Mouse (Mus musculus) cerebellum, adult 2 months (tissue): ENCODE measurements around the gene Igdcc3. TPM values are rescaled to one million over a fixed set of nuclear protein-coding genes. Genes with fewer than 3 reads are reported as not detected.
"Not testable (repeated sequence)": the region's sequence is repeated elsewhere in the genome, so short reads cannot be mapped to it uniquely, and the experiment has no call there.

Source experiments
- DNase-seq, 2 experiments: peaks; one replicate each; pipeline ENCODE4 v3.0.0; 2021
- H3K27ac ChIP-seq: fragments of 200-500 bp; 2 replicates; pipeline ENCODE4 v1.5.1; 2012; ENCODE audit warnings: low read length, control low read depth, inconsistent platforms; ENCODE audit not compliant: insufficient read depth
- H3K27me3 ChIP-seq: fragments of 200-500 bp; 2 replicates; pipeline ENCODE4 v1.6.1; 2012; ENCODE audit warnings: inconsistent platforms, mild to moderate bottlenecking, low read length, moderate library complexity; ENCODE audit not compliant: control insufficient read depth, insufficient read depth
- H3K4me1 ChIP-seq: fragments of 200-500 bp; 2 replicates; pipeline ENCODE4 v1.6.1; 2011; ENCODE audit warnings: low read length; ENCODE audit not compliant: control insufficient read depth, insufficient read depth
- H3K4me3 ChIP-seq: fragments of 200-500 bp; replicated peaks from 2 replicates; pipeline ENCODE3; 2011; ENCODE audit warnings: mild to moderate bottlenecking, low read depth, low read length, control low read depth; ENCODE audit not compliant: insufficient read depth
- CTCF ChIP-seq: fragments of 200-500 bp; IDR thresholded peaks from 2 replicates; pipeline ENCODE4 v1.5.1; 2011; ENCODE audit warnings: low read depth, mild to moderate bottlenecking, control low read depth, low read length, moderate library complexity, borderline replicate concordance; ENCODE audit not compliant: insufficient read depth
- POLR2A ChIP-seq: fragments of 200-500 bp; IDR thresholded peaks from 2 replicates; pipeline ENCODE4 v1.6.1; 2011; ENCODE audit warnings: low read length, control low read depth, borderline replicate concordance; ENCODE audit not compliant: insufficient read depth
- WGBS: fragments of 180-500 bp; shearing (Covaris S2); methylation state at CpG from one replicate; pipeline ENCODE4 v1.1.7; 2018; 5-methylcytosine and 5-hydroxymethylcytosine counted together
- polyA plus RNA-seq: library from polyadenylated mRNA; depleted of rRNA; stranded (reverse); fragments of >200 nt; gene quantifications from 2 replicates; pipeline ENCODE4 v1.2.3, GENCODE M21; 2012

Gene Igdcc3
- polyA plus RNA-seq, 1 experiment: 1.8 TPM

- H3K4me3 ChIP-seq: peak overlapping the region; percentile 56
- no peaks in the 10 kb centered on the region for H3K27me3 ChIP-seq
- H3K27ac ChIP-seq: peak overlapping the region; percentile 93
- TF ChIP-seq POLR2A (no peak), CTCF (no peak)
- DNase-seq: no peak
- no peaks in the 10 kb centered on the region for H3K4me1 ChIP-seq
- WGBS: 23% methylated on average over 11 of the region's 11 CpGs
Measured at GRCm38 (mm10) chr9:65202165-65202754, 61.3 kb downstream of the Igdcc3 start.

DNA sequence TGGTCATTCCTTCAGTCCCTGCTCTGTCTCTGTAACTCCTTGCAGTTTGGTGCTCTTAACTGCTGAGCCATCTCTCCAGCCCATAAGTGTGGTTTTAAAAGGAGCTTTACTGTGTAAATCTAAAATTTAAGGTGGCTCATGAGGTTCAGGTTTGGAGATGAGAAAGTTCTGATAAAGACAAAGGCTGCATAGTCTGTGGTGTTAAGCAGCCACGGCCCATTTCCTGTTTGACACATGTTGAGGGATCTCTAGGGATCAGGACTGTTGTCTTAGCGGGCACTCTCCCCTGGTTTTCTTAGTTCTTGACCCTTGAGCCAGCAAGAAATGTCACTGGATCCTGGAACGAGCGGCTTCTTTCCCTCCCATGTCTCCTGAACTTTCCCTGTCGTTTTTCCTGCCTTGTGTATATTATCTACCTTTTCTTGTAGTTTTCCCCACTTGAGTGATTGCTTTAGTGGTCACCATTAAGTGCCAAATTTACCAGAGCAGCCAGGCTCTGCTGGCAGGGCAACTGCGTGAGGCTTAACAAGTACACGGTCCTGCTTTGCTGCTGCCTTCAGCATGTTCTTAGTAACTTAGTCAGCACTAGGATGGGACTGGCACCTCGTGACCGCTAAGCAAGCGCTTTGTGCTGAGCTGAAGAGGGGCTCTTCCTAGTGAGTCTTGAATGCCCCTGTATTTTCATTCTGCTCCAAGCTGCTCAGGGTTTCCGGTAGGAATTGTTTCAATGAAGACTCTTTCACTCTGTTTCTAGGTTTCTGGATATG lies 64.2 kb downstream of the Igdcc3 start:
- 73% methylated on average over 11 of the region's 11 CpGs for WGBS
- H3K4me1 ChIP-seq: no peaks in the 10 kb centered on the region
- TF ChIP-seq CTCF: no peak
- TF ChIP-seq POLR2A: no peak
- no peak overlapping the region for H3K27ac ChIP-seq
- DNase-seq: no peak
- no peak overlapping the region for H3K4me3 ChIP-seq
- H3K27me3 ChIP-seq: no peaks in the 10 kb centered on the region

DNA sequence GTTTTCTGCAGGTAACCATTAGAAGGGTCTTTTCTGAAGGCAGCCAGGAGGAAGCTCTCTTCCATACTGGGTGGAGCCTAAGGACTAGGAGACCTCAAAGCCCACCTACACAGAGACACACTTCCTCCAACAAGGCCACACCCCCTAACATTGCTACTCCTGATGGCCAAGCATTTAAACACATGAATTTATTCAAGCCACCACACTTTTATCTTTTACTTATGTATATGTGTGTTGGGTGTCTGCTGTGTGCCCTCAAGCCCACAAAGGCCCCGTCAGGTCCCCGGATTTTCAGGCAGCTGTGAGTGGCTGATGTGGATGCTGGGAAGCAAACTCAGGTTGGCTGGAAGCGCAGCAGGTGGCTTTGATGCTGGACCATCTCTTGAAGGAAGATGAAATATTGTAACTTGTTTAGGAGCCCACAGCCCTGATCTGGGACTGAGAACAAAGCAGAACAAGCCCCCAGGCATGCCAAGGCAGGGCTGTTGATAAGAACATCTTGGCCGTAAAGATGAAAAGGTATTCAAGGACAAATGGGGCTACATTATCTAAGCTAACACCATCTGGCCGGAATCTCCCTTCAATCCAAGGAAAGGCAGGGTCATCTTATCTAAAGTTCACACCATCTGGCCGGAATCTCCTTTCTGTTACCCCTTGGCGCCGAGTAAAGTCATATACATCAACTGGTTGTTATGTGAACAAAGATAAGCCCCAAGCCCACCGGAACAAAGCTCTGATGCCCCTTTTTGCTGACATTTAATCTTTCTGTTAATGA lies 66.2 kb downstream of the Igdcc3 start:
- not testable (repeated sequence) for H3K27ac ChIP-seq, H3K4me3 ChIP-seq, H3K27me3 ChIP-seq, H3K4me1 ChIP-seq, DNase-seq
- 94% methylated on average over 9 of the region's 9 CpGs for WGBS

GRCm38 (mm10) chr9:65208293-65209179 lies 67.5 kb downstream of the Igdcc3 start:
- 85% methylated on average over 32 of the region's 32 CpGs for whole genome bisulfite sequencing
- Histone ChIP-seq H3K4me3 (no peak overlapping the region), H3K4me1 (no peaks in the 10 kb centered on the region), H3K27me3 (no peaks in the 10 kb centered on the region), H3K27ac (no peak overlapping the region)
- TF ChIP-seq POLR2A: no peak
- no peak for TF ChIP-seq CTCF
- no peak for DNase-seq

- no peaks in the 10 kb centered on the region for H3K27me3 ChIP-seq
- DNase-seq: no peak
- H3K4me3 ChIP-seq: no peak overlapping the region
- WGBS: 27% methylated on average over 1 of the region's 1 CpGs
- no peaks in the 10 kb centered on the region for H3K4me1 ChIP-seq
- no peak overlapping the region for H3K27ac ChIP-seq
- TF ChIP-seq CTCF (no peak), POLR2A (no peak)
Measured at GRCm38 (mm10) chr9:65211598-65211997, 70.6 kb downstream of the Igdcc3 start.

- H3K27ac ChIP-seq: no peak overlapping the region
- TF ChIP-seq CTCF: no peak
- TF ChIP-seq POLR2A: no peak
- H3K27me3 ChIP-seq: no peaks in the 10 kb centered on the region
- peak overlapping the region; percentile 79 for H3K4me3 ChIP-seq
- H3K4me1 ChIP-seq: no peaks in the 10 kb centered on the region
- DNase-seq: peak in 1 of 2 experiments; percentile 32
- WGBS: 22% methylated on average over 10 of the region's 10 CpGs
Measured at GRCm38 (mm10) chr9:65214425-65214777, 73.4 kb downstream of the Igdcc3 start.

DNA sequence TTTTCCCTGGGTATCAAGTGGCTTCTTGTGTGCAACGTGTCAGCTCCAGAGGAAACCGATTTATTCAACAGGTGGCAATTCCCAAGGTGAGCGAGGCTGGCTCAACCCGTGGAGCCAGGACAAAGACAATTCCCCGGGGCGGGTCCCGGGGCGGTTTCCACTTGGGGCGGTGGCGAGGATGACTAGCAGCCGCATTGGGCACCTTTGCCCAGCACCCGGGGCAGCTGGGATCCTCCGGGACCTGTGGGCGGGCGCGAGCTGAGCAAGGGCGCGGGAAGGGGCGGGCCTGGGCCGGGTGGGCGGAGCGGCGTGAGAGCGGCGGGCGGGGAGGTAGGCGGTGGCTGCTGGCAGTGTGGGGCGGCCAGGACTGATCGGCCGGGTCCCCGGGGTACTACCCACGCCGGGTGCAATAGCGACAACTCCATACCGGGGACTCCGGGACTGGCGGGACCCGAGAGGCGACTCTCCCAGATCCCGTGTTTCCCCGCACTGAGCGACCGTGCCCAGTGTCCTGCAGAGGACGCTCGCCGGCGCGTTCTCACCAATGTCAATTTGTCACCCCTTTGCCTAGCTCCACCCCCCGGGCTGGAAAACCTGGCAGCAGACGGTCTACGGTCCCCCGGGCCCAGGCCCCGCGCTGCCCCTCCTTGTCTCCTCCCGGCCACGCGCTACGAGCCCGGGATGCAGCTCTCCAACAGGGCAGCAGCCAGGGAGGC lies 73.9 kb downstream of the Igdcc3 start:
- TF ChIP-seq POLR2A (peak; percentile 35; the same call in 1 of the 2 replicates), CTCF (peak; percentile 50; the same call in 1 of the 2 replicates)
- Histone ChIP-seq H3K27ac (peak overlapping the region; percentile 90), H3K4me3 (peak overlapping the region; percentile 79), H3K4me1 (no peaks in the 10 kb centered on the region), H3K27me3 (no peaks in the 10 kb centered on the region)
- 1% methylated on average over 57 of the region's 59 CpGs for WGBS
- DNase-seq: peak; percentile 89 to 93
